Mouse (Mus musculus): ENCODE measurements around the gene Syngr1. TPM values are rescaled to one million over a fixed set of nuclear protein-coding genes. Genes with fewer than 3 reads are reported as not detected.

Gene Syngr1
- polyA plus RNA-seq, 1 experiment from 2014 or later, result 6.7 TPM

DNA sequence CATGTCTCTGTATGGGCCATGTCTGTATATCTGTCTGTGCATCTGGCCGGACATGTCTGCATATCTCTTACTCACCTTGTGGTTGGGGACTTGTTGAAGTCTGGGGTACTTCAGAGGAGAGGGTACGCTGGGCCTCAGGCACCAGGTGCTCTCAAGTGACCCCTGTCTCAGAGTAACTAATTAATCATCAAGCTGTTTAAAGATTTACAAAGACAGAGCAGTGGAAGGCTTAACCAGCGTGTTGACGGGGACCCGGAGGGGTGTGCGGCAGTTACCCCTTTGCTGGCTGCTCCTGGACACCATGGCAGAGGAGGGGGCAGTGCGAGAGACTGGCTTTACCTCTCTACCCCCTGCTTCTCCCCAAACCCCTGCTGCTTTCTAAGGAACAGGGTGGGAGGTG, 31.5 kb upstream of the Syngr1 start:
- no peak for DNase-seq (ENCODE audit: low spot score)
- Histone ChIP-seq H3K4me1 (peaks cover 12% of the 10 kb centered on the region), H3K27ac (no peak overlapping the region), H3K9me3 (no peaks in the 10 kb centered on the region), H3K4me3 (no peak overlapping the region), H3K27me3 (ENCODE audit: insufficient read depth, poor library complexity, severe bottlenecking) (peaks cover 22% of the 10 kb centered on the region; the same call in 1 of the 2 replicates), H3K36me3 (no peaks in the 10 kb centered on the region)
- WGBS, result 70% methylated on average over 7 of the region's 7 CpGs

DNA sequence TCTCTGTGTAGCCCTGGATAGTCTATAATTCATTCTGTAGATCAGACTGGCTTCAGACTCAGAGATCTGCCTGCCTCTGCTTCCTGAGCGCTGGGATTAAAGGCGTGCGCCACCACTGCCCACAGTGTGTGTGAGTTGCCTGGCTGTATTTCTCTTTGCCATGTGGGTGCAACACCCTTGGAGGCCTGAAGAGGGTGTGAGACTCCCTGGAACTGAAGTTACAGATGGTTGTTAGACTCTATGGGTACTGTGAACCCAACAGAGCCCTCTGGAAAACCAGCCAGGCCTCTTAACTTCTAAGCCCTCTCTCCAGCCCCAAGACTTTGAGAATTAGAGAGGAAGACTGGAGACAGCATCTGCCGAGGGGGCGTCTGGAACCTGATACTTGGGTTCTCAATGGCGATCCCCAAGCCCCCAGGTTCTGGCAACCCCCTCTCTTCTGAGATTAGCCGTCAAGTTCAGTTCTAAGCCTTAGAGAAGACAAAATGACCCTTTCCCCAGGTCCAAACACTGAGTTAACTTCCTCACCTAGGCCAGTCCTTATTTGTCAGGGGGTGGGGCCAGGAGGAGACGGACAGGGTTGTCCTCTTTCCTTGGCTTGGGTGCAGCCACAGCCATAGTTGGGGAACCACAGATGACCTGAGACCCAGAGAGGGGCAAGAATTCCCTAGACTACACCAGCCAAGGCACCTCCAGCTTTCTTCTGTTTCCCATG, 30.6 kb upstream of the Syngr1 start:
- Histone ChIP-seq H3K4me3 (no peak overlapping the region), H3K4me1 (0 out of 2 replicates have a peak, but pooled peaks cover 12% of the 10 kb centered on the region), H3K9me3 (no peaks in the 10 kb centered on the region), H3K27me3 (ENCODE audit: insufficient read depth, poor library complexity, severe bottlenecking) (peaks cover 22% of the 10 kb centered on the region; the same call in 1 of the 2 replicates), H3K27ac (no peak overlapping the region), H3K36me3 (no peaks in the 10 kb centered on the region)
- DNase-seq (ENCODE audit: low spot score), result no peak
- WGBS, result 93% methylated on average over 8 of the region's 8 CpGs

DNA sequence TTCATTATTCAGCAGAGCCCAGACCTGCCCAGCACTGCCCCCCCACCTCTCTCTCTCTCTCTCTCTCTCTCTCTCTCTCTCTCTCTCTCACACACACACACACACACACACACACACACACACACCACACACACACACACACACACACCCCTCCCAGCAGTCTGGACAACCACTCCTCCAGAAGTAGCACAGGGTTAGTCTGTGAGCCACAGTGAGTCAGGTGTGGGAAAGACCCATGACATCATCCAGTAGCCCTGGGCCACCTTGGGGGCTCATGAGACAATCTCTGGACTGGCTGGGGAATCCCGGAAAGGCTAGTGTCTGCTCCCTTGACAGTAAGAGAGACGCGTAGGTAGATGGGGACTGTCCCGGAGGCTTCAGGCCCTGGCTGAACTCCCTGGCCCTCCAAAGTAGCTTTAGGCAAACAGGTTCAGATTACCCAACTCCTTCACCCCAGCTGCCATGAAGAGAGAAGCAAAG, 30.0 kb upstream of the Syngr1 start:
- Histone ChIP-seq H3K4me3 (no peak overlapping the region), H3K27ac (no peak overlapping the region), H3K9me3 (no peaks in the 10 kb centered on the region), H3K4me1 (0 out of 2 replicates have a peak, but pooled peaks cover 12% of the 10 kb centered on the region), H3K27me3 (ENCODE audit: insufficient read depth, poor library complexity, severe bottlenecking) (peaks cover 22% of the 10 kb centered on the region; the same call in 1 of the 2 replicates), H3K36me3 (no peaks in the 10 kb centered on the region)
- DNase-seq (ENCODE audit: low spot score), result no peak
- WGBS, result 74% methylated on average over 4 of the region's 4 CpGs

DNA sequence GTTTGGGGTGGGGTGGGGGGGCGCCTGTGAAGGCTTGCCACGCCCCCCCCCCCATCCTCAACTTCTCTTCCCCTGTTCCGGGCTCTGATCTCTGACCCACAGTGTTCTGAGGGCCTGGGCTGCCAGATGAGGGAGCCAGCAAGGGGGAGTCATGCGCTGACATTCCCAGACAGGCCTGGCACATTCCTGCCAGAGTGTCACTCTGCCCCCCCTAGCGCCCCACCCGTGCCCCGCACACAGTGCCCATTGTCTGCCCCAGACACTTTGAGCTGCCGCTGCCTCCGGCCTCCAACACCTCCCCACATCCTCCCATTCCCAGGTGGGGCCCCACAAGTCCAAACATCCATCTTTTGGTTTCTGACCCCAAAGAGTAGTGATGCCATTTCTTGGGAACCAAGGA, 28.8 kb upstream of the Syngr1 start:
- Histone ChIP-seq H3K4me1 (0 out of 2 replicates have a peak, but pooled peaks cover 14% of the 10 kb centered on the region), H3K4me3 (no peak overlapping the region), H3K27me3 (ENCODE audit: insufficient read depth, poor library complexity, severe bottlenecking) (peaks cover 22% of the 10 kb centered on the region; the same call in 1 of the 2 replicates), H3K9me3 (no peaks in the 10 kb centered on the region), H3K27ac (0 out of 2 replicates have a peak overlapping the region, but pooled peaks have one; percentile 16), H3K36me3 (no peaks in the 10 kb centered on the region)
- 71% methylated on average over 7 of the region's 9 CpGs for WGBS
- DNase-seq (ENCODE audit: low spot score), result no peak

DNA sequence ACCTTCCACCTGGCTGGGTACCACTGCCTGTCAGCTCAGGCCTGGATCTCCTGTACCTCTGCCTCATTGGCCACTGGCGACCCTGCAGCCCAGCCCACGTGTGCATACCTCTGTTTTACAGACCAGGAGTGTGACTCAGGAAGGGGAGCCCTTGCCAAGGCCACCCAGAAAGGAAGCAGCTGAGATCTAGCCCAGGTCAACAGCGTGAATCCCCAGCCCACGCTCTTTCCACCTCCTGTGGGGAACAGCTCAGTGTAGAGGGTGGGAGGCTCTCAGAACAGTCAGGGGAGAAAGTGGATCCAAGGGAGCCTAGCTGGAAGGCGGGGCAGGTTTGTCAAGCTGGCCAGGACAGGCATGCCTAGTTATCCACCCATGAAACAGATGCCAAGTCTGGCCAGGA, 28.3 kb upstream of the Syngr1 start:
- Histone ChIP-seq H3K9me3 (no peaks in the 10 kb centered on the region), H3K4me1 (0 out of 2 replicates have a peak, but pooled peaks cover 15% of the 10 kb centered on the region), H3K36me3 (no peaks in the 10 kb centered on the region), H3K27ac (peak overlapping the region; percentile 16; the same call in 1 of the 2 replicates), H3K4me3 (no peak overlapping the region), H3K27me3 (ENCODE audit: insufficient read depth, poor library complexity, severe bottlenecking) (peaks cover 22% of the 10 kb centered on the region; the same call in 1 of the 2 replicates)
- WGBS, result 51% methylated on average over 5 of the region's 5 CpGs
- DNase-seq (ENCODE audit: low spot score), result no peak

DNA sequence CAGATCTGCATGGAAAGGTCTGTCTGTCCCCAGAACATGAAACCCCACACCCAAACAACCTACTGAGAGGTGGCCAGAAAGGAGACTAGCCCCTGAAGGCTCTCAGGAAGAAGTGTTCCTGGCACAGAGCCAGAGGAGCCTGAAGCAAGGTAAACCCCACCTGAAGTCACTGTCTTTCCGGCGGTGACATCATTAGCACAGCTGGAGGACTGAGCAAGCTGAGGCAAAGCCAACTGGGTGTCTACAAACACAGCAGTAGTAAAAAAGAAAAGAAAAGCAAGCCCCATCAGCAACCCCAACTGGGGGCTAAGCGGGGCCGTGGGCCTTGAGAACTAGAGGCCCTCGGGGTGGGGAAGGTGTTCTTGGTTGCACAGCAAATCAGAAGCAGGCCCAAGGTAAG, 26.2 kb upstream of the Syngr1 start:
- H3K9me3 ChIP-seq, result no peaks in the 10 kb centered on the region
- no peak overlapping the region for H3K27ac ChIP-seq
- H3K4me3 ChIP-seq, result no peak overlapping the region
- peaks cover 22% of the 10 kb centered on the region; the same call in 1 of the 2 replicates for H3K27me3 ChIP-seq (ENCODE audit: insufficient read depth, poor library complexity, severe bottlenecking)
- peaks cover 19% of the 10 kb centered on the region; the same call in 1 of the 2 replicates for H3K4me1 ChIP-seq
- 78% methylated on average over 5 of the region's 5 CpGs for WGBS
- no peak for DNase-seq (ENCODE audit: low spot score)
- H3K36me3 ChIP-seq, result no peaks in the 10 kb centered on the region

DNA sequence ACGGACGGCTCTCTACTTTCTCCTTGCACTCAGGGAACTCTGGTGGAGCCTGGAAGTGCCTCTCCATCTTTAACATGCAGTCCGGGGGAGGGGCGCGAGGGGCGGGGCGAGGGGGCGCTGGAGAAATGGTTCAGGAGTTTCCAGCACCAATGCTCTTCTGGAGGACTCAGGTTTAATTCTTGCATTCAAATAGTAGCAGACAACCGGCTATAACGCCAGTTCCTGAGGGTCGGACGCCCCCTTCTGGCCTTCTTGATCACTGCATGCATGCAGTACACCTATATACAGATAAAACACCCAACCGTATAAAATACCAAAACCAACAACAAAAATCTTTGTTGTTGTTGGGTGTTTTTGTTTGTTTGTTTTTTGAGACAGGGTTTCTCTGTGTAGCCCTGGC, 25.7 kb upstream of the Syngr1 start:
- DNase-seq (ENCODE audit: low spot score), result no peak
- no peaks in the 10 kb centered on the region for H3K9me3 ChIP-seq
- 15% methylated on average over 13 of the region's 13 CpGs for WGBS
- no peaks in the 10 kb centered on the region for H3K36me3 ChIP-seq
- H3K4me3 ChIP-seq, result no peak overlapping the region
- H3K4me1 ChIP-seq, result peaks cover 24% of the 10 kb centered on the region; the same call in 1 of the 2 replicates
- H3K27ac ChIP-seq, result no peak overlapping the region
- H3K27me3 ChIP-seq (ENCODE audit: insufficient read depth, poor library complexity, severe bottlenecking), result peaks cover 22% of the 10 kb centered on the region; the same call in 1 of the 2 replicates

DNA sequence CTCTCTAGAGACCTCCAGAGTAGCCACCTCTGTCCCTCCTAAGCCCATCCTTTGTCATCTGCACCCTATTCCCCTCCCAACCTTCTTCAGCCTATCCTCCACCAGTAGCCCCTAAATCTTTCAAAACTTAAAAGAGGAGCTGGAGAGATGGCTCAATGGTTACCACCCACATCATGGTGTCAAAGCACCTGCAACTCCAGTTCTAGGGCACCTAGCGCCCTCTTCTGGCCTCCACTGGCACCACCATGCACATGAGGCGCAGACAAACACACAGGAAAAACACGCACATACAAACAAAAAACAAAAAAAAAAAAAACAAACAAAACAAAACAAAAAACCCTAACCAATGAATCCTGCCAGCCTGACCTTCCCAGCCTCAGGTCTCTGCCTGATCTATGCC, 24.6 kb upstream of the Syngr1 start:
- WGBS, result 54% methylated on average over 3 of the region's 3 CpGs

DNA sequence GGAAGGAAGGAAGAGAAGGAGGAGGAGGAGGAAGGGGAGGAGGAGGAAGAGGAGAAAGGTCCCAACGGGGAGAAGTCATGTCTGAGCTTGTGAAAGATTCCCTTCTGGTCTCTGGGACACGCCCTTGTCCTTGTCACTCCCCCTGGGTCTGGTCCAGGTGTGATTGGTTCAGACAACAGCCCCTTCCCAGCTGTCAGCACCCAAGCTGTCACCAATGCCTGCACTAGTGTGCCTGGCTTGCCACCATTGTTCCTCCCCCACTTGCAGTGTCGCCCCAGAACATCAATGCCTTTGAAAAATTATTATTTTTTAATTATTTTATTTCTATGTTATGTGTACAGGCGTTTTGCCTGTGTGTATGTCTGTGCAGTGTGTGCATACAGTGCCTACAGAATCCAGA, 22.0 kb upstream of the Syngr1 start:
- Histone ChIP-seq H3K27me3 (ENCODE audit: insufficient read depth, poor library complexity, severe bottlenecking) (0 out of 2 replicates have a peak, but pooled peaks cover 4% of the 10 kb centered on the region), H3K4me3 (no peak overlapping the region), H3K27ac (no peak overlapping the region), H3K36me3 (no peaks in the 10 kb centered on the region), H3K4me1 (peaks cover 26% of the 10 kb centered on the region), H3K9me3 (no peaks in the 10 kb centered on the region)
- DNase-seq (ENCODE audit: low spot score), result no peak
- WGBS, result 60% methylated on average over 4 of the region's 4 CpGs

More for the DNA sequence above, 24.6 kb upstream of the Syngr1 start:
- no peak for DNase-seq (ENCODE audit: low spot score)
- Histone ChIP-seq H3K4me1 (peaks cover 27% of the 10 kb centered on the region), H3K27me3 (ENCODE audit: insufficient read depth, poor library complexity, severe bottlenecking) (peaks cover 17% of the 10 kb centered on the region; the same call in 1 of the 2 replicates), H3K27ac (no peak overlapping the region), H3K9me3 (no peaks in the 10 kb centered on the region), H3K36me3 (no peaks in the 10 kb centered on the region), H3K4me3 (no peak overlapping the region)

DNA sequence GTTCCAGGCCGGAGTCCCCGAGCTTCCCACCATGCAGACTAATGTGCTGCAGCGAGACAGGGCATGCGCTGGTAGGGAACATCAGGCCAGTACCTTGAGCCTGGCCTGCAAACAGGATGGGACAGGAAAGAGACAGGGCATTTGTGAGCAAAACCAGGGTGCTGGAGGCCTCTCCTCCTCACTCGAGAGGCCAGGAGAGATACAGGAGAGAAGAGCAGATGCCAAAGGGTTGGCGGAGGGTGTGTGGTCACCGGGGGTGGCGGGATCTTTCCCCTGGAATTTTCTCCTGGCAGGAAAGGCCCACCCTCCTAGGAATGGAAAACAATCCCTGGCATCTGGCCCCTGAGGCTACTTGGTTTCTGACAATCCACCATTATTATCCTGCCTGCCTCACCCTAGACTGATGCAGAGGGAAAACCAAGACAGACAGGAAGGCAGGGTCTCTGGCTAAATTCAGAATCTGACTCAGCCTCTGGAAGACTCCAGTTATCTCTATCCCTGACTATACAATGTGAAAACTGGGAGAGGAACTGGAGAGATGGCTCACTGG, 21.0 kb upstream of the Syngr1 start:
- H3K4me3 ChIP-seq, result no peak overlapping the region
- H3K36me3 ChIP-seq, result no peaks in the 10 kb centered on the region
- peaks cover 33% of the 10 kb centered on the region for H3K4me1 ChIP-seq
- WGBS, result 51% methylated on average over 8 of the region's 8 CpGs
- H3K9me3 ChIP-seq, result no peaks in the 10 kb centered on the region
- H3K27me3 ChIP-seq (ENCODE audit: insufficient read depth, poor library complexity, severe bottlenecking), result 0 out of 2 replicates have a peak, but pooled peaks cover 3% of the 10 kb centered on the region
- DNase-seq (ENCODE audit: low spot score), result no peak
- H3K27ac ChIP-seq, result peak overlapping the region; percentile 57; the same call in 1 of the 2 replicates

DNA sequence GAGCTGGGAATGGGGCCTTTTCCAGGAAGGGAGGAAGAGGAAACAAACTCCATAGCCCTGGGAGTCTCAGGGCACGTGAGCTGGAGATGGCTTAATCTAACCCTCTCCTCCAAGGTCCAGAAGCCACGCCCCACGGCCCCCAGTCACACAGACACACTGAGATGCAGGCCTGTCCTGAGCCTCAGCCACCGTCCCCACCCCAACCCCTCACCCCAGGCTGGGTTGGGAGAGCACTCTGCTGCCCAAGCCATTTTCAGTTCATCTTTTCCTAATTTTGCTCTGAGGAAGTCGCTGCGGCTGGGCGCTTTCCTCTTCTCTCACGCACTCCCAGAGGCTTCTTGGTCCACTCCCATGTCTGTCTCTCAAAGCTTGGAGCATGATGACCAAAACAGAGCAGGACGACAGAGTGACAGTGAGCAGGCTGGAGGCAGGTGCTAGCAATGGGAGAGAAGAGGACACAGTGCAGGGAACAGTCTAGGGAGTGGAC, 19.1 kb upstream of the Syngr1 start:
- peak overlapping the region; percentile 10; the same call in 1 of the 2 replicates for H3K27ac ChIP-seq

DNA sequence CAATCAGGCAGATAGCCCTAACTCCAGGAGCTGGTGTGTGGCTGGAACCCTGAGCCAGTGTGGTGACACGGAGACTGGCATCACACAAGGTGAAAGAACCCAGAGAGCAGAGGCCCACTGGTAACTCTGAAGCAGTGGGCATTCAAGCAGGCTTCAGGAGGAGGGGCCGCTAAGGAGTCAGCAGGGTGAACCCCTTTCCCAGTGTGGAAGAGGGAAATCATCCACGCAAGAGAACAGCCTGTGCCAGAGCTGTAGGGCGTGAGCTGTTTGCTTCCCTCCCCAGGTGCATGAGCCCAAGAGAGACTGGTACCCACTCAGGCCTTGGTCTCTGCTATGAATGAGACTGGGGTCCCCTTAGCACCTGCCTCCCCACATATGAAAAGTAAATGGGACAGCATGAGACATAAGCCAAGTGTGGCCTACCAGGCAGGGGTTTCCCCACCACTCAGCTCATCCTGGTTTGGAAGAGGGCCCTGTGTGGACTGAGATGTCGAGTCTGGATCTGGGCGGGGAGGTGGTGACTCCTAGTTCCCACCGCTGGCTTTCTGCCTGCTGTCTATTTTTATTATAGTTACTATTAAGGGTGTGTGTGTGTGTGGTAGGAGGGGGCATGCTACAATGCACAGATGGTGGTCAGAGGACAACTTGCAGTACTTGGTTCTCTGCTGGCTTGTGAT, 18.4 kb upstream of the Syngr1 start:
- H3K9me3 ChIP-seq, result no peaks in the 10 kb centered on the region
- no peak overlapping the region for H3K4me3 ChIP-seq
- 79% methylated on average over 7 of the region's 7 CpGs for WGBS
- no peak overlapping the region for H3K27ac ChIP-seq
- peaks cover 13% of the 10 kb centered on the region for H3K36me3 ChIP-seq
- H3K27me3 ChIP-seq (ENCODE audit: insufficient read depth, poor library complexity, severe bottlenecking), result 0 out of 2 replicates have a peak, but pooled peaks cover 3% of the 10 kb centered on the region
- H3K4me1 ChIP-seq, result peaks cover 45% of the 10 kb centered on the region
- no peak for DNase-seq (ENCODE audit: low spot score)

More for the DNA sequence above, 19.1 kb upstream of the Syngr1 start:
- Histone ChIP-seq H3K36me3 (peaks cover 7% of the 10 kb centered on the region), H3K9me3 (no peaks in the 10 kb centered on the region), H3K27me3 (ENCODE audit: insufficient read depth, poor library complexity, severe bottlenecking) (0 out of 2 replicates have a peak, but pooled peaks cover 3% of the 10 kb centered on the region), H3K4me1 (peaks cover 48% of the 10 kb centered on the region), H3K4me3 (no peak overlapping the region)
- 48% methylated on average over 9 of the region's 9 CpGs for WGBS
- no peak for DNase-seq (ENCODE audit: low spot score)

Data from heart, embryonic 10.5 days (tissue).